In the genomic region with DNA sequence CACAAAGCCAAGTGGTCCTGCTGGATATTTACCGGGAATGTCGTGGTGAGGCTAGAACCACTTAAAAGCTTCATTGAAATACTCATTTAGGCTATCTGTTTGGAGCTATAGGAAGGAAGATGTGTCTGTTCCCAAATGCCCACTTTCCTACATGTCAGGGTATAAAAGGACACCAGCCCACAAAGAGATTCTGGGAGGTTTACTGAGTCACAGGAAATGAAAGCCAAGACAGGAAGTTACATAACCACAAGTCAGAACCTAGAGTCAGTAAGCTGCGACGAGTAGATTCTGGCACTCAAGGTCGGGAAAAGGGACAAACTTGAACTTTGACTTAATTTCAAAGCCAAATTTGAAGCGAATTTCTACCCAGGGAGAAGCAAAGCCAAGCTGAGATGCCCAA, we compare ENCODE assay signal across 30 mouse cellular contexts. TPM values are rescaled to one million over a fixed set of nuclear protein-coding genes. Genes with fewer than 3 reads are reported as not detected.
DNase-seq lines count a peak whose midpoint lies in the region; ATAC-seq lines count a peak whose summit lies in the region.
"Had no signal": no experiment of that assay in that cellular context is flagged by ENCODE, and none has a peak within 500 bp of the region (broad histone marks: within the 10 kb centered on the region; RNA-seq: fewer than 3 reads in every experiment).

No protein-coding gene starts in this region.

- H3K4me2 ChIP-seq in hindbrain, embryonic 12.5 days (replicated peaks): no peak overlapping the region
- H3K4me2 ChIP-seq: embryonic facial prominence, embryonic 13.5 days; forebrain, embryonic 13.5 days; heart, embryonic 11.5 days; hindbrain, embryonic 14.5 days had no signal

- no peak for DNase-seq in frontal cortex, adult 2 months (ENCODE audit: extremely low spot score in 1 of 2, low spot score in 1 of 2)
- peak; percentile 15 for DNase-seq in 3134 (ENCODE audit: extremely low read depth, insufficient read length, low spot score)
- peak; percentile 51 for DNase-seq in brain, adult 2 months (ENCODE audit: low read depth, low spot score)
- no peak for DNase-seq in gastrocnemius, adult 8-10 months (ENCODE audit: low spot score in 2 of 2)
- DNase-seq in adrenal gland, postnatal 14 days: no peak
- DNase-seq: adrenal gland, adult 8-10 months; adrenal gland, postnatal 36 days; cerebellum, adult 2 months; cerebellum, adult 9-11 months; cerebellum, postnatal 25 days; embryo, embryonic 11 days; gastrocnemius, postnatal 10 days; gastrocnemius, postnatal 36 days; kidney, adult 18-20 months had no signal

- H3K36me3 ChIP-seq in hindbrain, embryonic 12.5 days: no peaks in the 10 kb centered on the region
- H3K36me3 ChIP-seq: embryonic facial prominence, embryonic 10.5 days; embryonic facial prominence, embryonic 13.5 days had no signal

- H3K27me3 ChIP-seq in hindbrain, embryonic 12.5 days: no peaks in the 10 kb centered on the region
- H3K27me3 ChIP-seq: embryonic facial prominence, embryonic 13.5 days; forebrain, embryonic 13.5 days had no signal

- ATAC-seq in frontal cortex, adult (ENCODE audit: low TSS enrichment): peak; percentile 58; the same call in 1 of the 2 replicates
- peak; percentile 90 for ATAC-seq in common myeloid progenitor, adult 5-6 weeks (replicated peaks; ENCODE audit: low read depth, poor library complexity, severe bottlenecking)
- ATAC-seq in hindbrain, embryonic 12.5 days (ENCODE audit: low FRiP score): no peak
- ATAC-seq: activated CD4-positive, CD25-positive, alpha-beta regulatory T cell, adult 4 months; CD4-positive, CD25-positive, alpha-beta regulatory T cell, adult 4 months; forebrain, embryonic 13.5 days; forebrain, embryonic 16.5 days; hindbrain, postnatal 0 days; inflammation-experienced regulatory T-cells, adult 6 months; intestine, embryonic 16.5 days had no signal

- 89% methylated on average over 6 of the region's 6 CpGs for WGBS in hindbrain, embryonic 12.5 days

- no peaks in the 10 kb centered on the region for H3K4me1 ChIP-seq in hindbrain, embryonic 12.5 days
- H3K4me1 ChIP-seq: embryonic facial prominence, embryonic 10.5 days; embryonic facial prominence, embryonic 13.5 days; forebrain, embryonic 13.5 days had no signal

- no peaks in the 10 kb centered on the region for H3K9me3 ChIP-seq in hindbrain, embryonic 12.5 days (replicated peaks)
- H3K9me3 ChIP-seq: embryonic facial prominence, embryonic 10.5 days; embryonic facial prominence, embryonic 13.5 days; forebrain, embryonic 13.5 days had no signal

- no peak overlapping the region for H3K9ac ChIP-seq in hindbrain, embryonic 12.5 days
- H3K9ac ChIP-seq: embryonic facial prominence, embryonic 13.5 days; forebrain, embryonic 13.5 days; hindbrain, embryonic 14.5 days had no signal

- no peak overlapping the region for H3K27ac ChIP-seq in hindbrain, embryonic 12.5 days
- H3K27ac ChIP-seq: embryonic facial prominence, embryonic 10.5 days; embryonic facial prominence, embryonic 13.5 days; forebrain, embryonic 13.5 days; hindbrain, embryonic 14.5 days; hindbrain, postnatal 0 days had no signal

- no peak overlapping the region for H3K4me3 ChIP-seq in hindbrain, embryonic 12.5 days
- H3K4me3 ChIP-seq: embryonic facial prominence, embryonic 10.5 days; embryonic facial prominence, embryonic 13.5 days; erythroblast, embryonic 14.5 days; forebrain, embryonic 13.5 days had no signal

RNA-seq across cellular contexts. Expression of a gene that starts 30.9 kb away (rescaled TPM):
- 30.1 and 32.4 TPM in 2 replicates for polyA plus RNA-seq in frontal cortex, adult 2 months (2012; rRNA removed)
- not detected in 2 replicates for total RNA-seq in common myeloid progenitor, adult 5-6 weeks (2017)
- polyA plus RNA-seq in hindbrain, embryonic 12.5 days (2016; fragmentation: Nextera tagmentation; extraction: Ambion mirVana): 1.9 and 2.9 TPM in 2 replicates
- under 1 TPM; 0.04 to 0.70 (median 0.17) TPM for total RNA-seq in gastrocnemius, adult 8-10 months (2022)
- 0.93 and 1.1 TPM in 2 replicates for total RNA-seq in adrenal gland, postnatal 14 days (2021)
- total RNA-seq: gastrocnemius, postnatal 36 days; hematopoietic stem cell, adult 5-6 weeks had no signal
- polyA plus RNA-seq: activated CD4-positive, CD25-positive, alpha-beta regulatory T cell, adult 4 months; CD4-positive, CD25-positive, alpha-beta regulatory T cell, adult 4 months; inflammation-experienced regulatory T-cells, adult 6 months had no signal

Comparison
In these comparisons a context has a peak if more than half of its experiments do, and no peak if none do; other contexts are left out.
1. DNase-seq: peak in 3134 (single experiment) and brain, adult 2 months (single experiment); none in frontal cortex, adult 2 months (0 of 2), gastrocnemius, adult 8-10 months (0 of 2) and adrenal gland, postnatal 14 days (single experiment).